Mouse (Mus musculus) neural tube, embryonic 10.5 days (tissue): ENCODE data around the gene Adamtsl5.

Source experiments
- DNase-seq: peaks from one replicate; pipeline ENCODE4 v3.0.0-alpha.2; 2017; ENCODE audit warnings: low spot score; ENCODE audit errors: extremely low spot score

The Adamtsl5 gene

DNA sequence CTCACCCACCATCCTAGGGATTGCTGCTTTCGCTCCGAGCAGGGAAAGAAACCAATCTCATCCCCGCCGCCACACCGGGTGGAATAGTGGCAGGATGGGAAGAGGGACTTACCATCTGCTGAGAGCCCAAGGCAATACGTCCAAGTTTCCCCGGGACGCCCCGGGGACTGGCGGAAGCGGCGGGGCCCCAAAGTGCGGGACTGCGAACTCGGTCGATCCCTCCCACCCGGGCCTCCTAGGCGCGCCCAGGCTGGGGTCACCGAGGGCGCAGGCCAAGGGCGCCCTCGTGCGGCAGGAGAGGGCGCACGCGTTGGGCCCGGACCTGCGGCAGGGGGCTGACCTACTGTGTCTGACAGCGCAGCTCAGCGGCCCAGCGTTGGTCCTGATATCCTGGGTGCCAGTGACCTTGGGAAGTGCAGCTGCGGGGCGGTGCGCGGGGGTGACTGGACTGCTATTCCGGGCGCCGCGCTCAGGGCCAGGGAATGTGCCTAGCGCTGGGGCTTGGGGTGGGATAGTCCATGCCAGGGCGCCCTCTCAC is at the start of gene Adamtsl5:
Gene Adamtsl5 (minus strand): TSS at position 169 of the 538 bp plus-strand sequence.
- peak; percentile 74 for DNase-seq

DNA sequence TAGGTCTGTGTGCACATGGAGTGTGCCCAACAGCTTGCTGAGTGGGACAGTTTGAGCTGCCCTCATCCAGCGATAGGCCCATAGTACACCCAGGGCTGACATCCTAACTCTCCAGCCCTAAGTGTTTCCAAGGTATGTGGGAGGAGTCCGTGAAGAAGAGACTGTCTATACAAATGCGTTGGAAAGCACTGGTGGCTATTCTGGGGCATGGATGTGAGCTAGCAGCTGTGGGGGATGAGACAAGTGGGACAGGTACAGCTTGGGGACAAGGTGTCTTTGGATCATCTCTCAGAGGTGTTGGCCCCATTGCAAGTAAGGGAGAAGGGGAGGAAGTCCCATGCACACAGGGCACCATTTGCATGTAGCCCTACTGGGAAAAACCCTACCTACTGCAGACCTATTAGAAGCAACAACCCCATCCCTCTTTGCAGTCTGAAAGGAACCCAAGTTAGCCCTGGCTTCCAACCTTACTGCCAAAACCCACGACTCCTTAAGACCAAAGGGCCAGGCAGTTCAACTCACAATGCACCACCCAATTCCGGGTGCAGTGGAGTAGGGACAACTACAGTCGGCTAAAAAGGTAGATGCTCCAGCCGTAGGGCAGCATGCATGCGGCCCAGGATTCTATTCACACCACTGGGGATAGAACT is 49.4 kb upstream of the Adamtsl5 start:
- DNase-seq, result no peak

- no peak for DNase-seq
Measured at GRCm38 (mm10) chr10:80396822-80397523, 48.8 kb upstream of the Adamtsl5 start.

- DNase-seq, result no peak
Measured at GRCm38 (mm10) chr10:80395025-80395627, 46.9 kb upstream of the Adamtsl5 start.

DNA sequence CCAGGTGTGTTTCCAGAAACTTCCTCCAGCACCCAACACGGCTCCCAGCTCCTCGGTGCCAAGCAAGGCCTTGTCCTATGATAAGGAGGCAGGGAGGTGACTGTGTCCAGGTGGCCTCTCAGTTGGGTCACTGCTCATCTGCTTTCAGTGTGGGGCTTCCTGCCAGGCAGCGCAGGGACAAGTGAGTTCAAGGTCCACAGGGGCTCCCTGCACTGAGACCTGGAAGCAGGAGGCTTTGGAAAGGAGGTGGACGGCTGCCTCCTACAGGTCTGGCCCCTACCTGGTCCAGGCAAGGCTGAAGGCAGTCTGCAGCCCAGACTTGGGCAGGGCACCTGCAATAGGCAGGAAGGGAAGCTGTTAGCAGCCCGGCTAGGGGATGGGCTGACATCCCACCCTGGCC is 44.5 kb upstream of the Adamtsl5 start:
- DNase-seq, result no peak

- DNase-seq, result no peak
Measured at GRCm38 (mm10) chr10:80390697-80391096, 42.5 kb upstream of the Adamtsl5 start.

DNA sequence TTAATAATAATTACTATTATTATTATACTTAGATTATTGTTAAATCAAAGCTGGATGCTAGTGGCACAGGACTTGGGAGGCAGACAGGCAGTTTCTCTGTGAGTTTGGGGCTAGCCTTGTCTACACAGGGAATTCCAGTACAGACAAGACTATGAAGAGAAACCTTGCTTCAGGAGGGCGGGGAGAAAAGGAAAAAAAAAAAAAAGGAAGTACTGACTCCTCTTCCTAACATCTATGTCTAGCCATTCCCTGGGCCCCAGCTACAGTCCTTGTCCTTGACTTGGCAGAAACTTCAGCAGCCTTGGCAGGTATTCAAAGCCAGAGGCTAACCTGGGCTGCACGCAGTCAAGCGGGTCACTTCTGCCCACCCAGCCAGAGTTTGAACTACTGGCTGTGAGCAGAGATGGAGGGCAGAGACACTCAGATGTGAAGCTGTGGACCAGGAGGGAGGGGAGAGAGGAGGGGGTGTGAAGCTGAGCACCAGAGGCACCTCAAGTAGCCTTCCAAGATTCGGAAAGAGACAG is 41.0 kb upstream of the Adamtsl5 start:
- no peak for DNase-seq

DNA sequence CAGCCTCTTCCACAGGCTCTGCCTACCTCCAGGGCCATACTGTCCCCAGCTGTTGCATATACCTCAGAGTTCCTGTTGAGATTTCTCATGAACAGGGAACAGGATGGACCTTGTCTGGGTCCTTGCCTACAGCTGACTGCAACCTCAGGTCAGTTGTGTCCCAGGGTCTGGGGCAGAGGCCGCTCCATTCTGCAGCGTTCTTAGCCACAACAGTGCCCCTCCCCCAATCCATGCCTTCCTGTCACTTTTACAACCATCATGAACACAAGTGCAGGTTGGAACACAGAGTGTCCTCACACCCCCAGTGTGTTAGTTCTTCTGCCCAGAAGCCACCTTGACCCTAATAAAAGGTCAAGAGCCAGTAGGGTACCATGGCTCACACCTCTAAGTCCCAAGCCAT is 40.5 kb upstream of the Adamtsl5 start:
- DNase-seq, result no peak

- peak; percentile 94 for DNase-seq
Measured at GRCm38 (mm10) chr10:80387522-80387959, 39.3 kb upstream of the Adamtsl5 start, which contains the start of gene Mex3d. Gene Mex3d, minus strand, starts transcription at chr10:80387659.

- peak; percentile 59 for DNase-seq
Measured at GRCm38 (mm10) chr10:80386735-80387471, 38.7 kb upstream of the Adamtsl5 start.

- peak; percentile 78 for DNase-seq
Measured at GRCm38 (mm10) chr10:80385811-80386734, 37.9 kb upstream of the Adamtsl5 start.

DNA sequence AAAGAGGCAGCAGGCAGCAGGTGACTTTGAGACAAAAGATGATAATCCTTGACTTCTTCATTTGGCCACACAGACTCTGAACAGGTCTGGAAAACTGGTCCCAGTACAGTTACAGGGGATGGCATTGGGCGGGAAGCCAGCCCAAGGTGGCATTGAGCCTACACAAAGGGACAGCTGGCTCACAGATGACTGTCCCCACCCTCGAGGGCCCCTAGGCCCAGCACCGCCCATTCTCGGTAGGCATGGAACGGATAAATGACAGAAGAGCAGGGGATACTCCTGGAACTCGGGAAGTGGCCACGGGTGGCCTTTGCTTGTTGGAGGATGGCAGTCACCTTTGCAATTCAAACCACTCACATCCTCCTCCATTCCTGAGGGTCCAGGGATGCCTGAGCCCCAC is 37.1 kb upstream of the Adamtsl5 start:
- no peak for DNase-seq

GRCm38 (mm10) chr10:80384709-80385108 is 36.5 kb upstream of the Adamtsl5 start:
- DNase-seq, result no peak

DNA sequence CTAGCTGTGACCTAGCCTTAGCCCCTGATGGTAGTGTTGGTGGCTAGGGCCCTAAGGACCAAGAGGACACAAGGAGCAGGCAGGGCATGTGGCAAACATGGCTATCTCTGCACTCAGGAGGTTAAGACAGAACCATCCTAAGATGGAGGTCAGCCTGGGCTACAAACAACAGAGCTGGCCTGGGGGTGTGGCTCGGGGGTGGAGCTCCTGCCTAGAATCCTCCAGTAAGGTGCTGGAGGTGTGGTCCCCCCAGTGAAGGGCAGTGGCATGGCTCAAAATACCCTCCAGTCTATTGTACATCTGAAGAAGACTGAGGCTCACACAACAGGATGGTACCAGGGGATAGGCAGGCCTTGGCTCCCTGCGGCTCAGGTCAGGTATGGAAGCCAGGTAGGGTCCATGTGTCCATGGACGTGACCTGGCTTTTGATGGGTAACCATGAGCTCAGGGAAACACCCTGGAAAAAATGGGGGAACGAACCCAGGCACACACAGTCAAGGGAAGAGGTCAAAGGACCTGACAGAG is 36.0 kb upstream of the Adamtsl5 start:
- no peak for DNase-seq

DNA sequence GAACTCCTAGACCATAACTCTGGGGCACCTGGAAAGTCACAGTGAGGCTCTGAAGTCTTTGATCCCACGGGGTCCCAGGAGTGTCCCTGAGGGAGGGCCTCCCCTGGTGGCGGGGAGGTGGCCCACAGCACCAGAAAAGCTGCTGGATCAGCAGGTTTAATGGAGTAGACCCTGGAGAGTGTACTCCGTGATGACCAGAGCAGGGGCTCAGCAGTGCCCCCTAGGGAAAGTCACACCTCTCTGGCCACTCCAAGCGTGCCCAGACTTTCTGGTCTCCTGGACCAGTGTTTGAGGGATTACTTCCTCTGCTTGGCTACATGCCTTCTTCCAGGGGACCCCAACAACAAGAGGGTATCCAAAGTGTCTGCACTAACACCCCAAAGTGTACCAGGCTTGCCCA is 35.2 kb upstream of the Adamtsl5 start:
- DNase-seq, result no peak

GRCm38 (mm10) chr10:80382641-80383365 is 34.6 kb upstream of the Adamtsl5 start:
- DNase-seq, result no peak

DNA sequence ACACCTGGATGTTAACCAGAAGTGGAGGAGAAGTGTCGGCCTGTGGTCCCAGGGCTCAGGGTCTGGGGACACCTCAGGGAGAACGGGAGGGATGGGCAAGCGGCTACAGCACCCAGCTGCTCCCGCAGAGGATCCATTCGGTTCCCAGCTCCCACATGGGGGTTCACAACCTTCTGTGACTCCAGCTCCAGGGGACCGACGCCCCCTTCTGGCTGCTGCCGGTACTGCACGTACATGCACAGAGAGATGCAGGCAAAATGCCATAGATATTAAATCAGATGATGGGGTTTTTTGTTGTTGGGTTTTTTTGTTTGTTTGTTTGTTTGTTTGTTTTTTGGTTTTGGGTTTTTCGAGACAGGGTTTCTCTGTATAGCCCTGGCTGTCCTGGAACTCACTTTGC is 29.5 kb upstream of the Adamtsl5 start:
- no peak for DNase-seq

GRCm38 (mm10) chr10:80376160-80376559 is 27.9 kb upstream of the Adamtsl5 start:
- DNase-seq, result peak; percentile 95

- no peak for DNase-seq
Measured at GRCm38 (mm10) chr10:80374063-80374462, 25.9 kb upstream of the Adamtsl5 start.
